Mouse (Mus musculus) hindbrain, embryonic 16.5 days (tissue): Measurements from ENCODE around the gene Lipc. TPM values are rescaled to one million over a fixed set of nuclear protein-coding genes. Genes with fewer than 3 reads are reported as not detected.

Experiments used
- ATAC-seq: fragments of 200-750 bp; cut with Nextera tagmentation; 2 replicates; pipeline ENCODE4 v1.8.0; 2017; ENCODE audit warnings: moderate TSS enrichment, moderate library complexity
- H3K27ac ChIP-seq: fragments of 300-500 bp; sonication (generic); 2 replicates; pipeline ENCODE4 v1.5.1; 2014; ENCODE audit warnings: low read depth, mild to moderate bottlenecking, control low read depth, low read length, moderate library complexity
- H3K27me3 ChIP-seq: fragments of 300-500 bp; sonication (generic); replicated peaks from 2 replicates; pipeline ENCODE4 v1.6.1; 2014; ENCODE audit warnings: low read length; ENCODE audit not compliant: control insufficient read depth, insufficient read depth
- H3K36me3 ChIP-seq: fragments of 300-500 bp; sonication (generic); 2 replicates; pipeline ENCODE4 v1.6.1; 2014; ENCODE audit warnings: mild to moderate bottlenecking, low read length, moderate library complexity, mixed read lengths; ENCODE audit not compliant: control insufficient read depth, insufficient read depth
- H3K4me1 ChIP-seq: fragments of 300-500 bp; sonication (generic); 2 replicates; pipeline ENCODE4 v1.6.1; 2014; ENCODE audit warnings: low read depth, low read length; ENCODE audit not compliant: control insufficient read depth, insufficient read depth
- H3K4me2 ChIP-seq: fragments of 300-500 bp; sonication (generic); 2 replicates; pipeline ENCODE4 v1.6.1; 2014; ENCODE audit warnings: mild to moderate bottlenecking, low read length, control low read depth, moderate library complexity
- H3K4me3 ChIP-seq: fragments of 300-500 bp; sonication (generic); 2 replicates; pipeline ENCODE4 v1.5.1; 2014; ENCODE audit warnings: mild to moderate bottlenecking, low read length, control low read depth, moderate library complexity
- H3K9ac ChIP-seq: fragments of 300-500 bp; sonication (generic); 2 replicates; pipeline ENCODE4 v1.6.1; 2014; ENCODE audit warnings: low read depth, mild to moderate bottlenecking, control low read depth, low read length, moderate library complexity
- H3K9me3 ChIP-seq: fragments of 300-500 bp; sonication (generic); 2 replicates; pipeline ENCODE4 v1.6.1; 2014; ENCODE audit warnings: mild to moderate bottlenecking, low read length, moderate library complexity; ENCODE audit not compliant: control insufficient read depth
- WGBS: fragments of 180-500 bp; shearing (Covaris S2); extraction: QIAGEN DNeasy Blood & Tissue Kit; methylation state at CpG from one replicate; pipeline ENCODE4 v1.1.7; 2014; 5-methylcytosine and 5-hydroxymethylcytosine counted together
- polyA plus RNA-seq: library from polyadenylated mRNA; unstranded; fragments of >200 nt; fragmentation: Nextera tagmentation; extraction: Ambion mirVana; gene quantifications from 2 replicates; pipeline ENCODE4 v1.2.1, GENCODE M21; 2015

Lipc gene
- polyA plus RNA-seq, 1 experiment from 2014 or later = 0.26 TPM

- Histone ChIP-seq H3K27me3 (no peaks in the 10 kb centered on the region), H3K4me2 (no peak overlapping the region), H3K36me3 (no peaks in the 10 kb centered on the region), H3K9ac (no peak overlapping the region), H3K4me1 (peaks cover 2% of the 10 kb centered on the region), H3K27ac (peak overlapping the region; percentile 57; the same call in 1 of the 2 replicates), H3K9me3 (no peaks in the 10 kb centered on the region), H3K4me3 (no peak overlapping the region)
- WGBS = 87% methylated on average over 2 of the region's 2 CpGs
- ATAC-seq = no peak
Observed at GRCm38 (mm10) chr9:70962781-70963455, 10.9 kb upstream of the Lipc start.

DNA sequence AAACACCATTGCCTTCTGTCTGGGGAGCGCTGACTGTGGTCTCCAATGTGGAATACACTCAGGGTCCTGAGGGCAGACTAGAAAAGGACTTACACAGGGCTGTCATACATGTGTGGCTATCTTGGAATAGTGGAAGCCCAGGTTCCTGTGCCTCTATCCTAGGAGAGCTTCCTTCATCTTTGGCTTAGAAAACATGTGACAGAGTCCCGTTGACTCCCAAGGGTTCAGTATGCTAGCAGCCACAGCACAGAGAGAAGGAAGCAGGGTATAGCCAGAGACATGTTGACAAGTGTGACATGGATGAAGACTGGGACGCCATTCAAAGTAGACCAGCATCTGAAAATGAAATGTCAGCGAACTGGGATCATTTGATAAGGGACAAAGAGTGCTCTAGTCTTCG lies 8.3 kb upstream of the Lipc start:
- Histone ChIP-seq H3K4me3 (no peak overlapping the region), H3K36me3 (no peaks in the 10 kb centered on the region), H3K9me3 (no peaks in the 10 kb centered on the region), H3K9ac (no peak overlapping the region), H3K27ac (no peak overlapping the region), H3K4me1 (peaks cover 2% of the 10 kb centered on the region), H3K27me3 (no peaks in the 10 kb centered on the region), H3K4me2 (no peak overlapping the region)
- ATAC-seq = peak; percentile 17; the same call in 1 of the 2 replicates
- 88% methylated on average over 5 of the region's 5 CpGs for WGBS

DNA sequence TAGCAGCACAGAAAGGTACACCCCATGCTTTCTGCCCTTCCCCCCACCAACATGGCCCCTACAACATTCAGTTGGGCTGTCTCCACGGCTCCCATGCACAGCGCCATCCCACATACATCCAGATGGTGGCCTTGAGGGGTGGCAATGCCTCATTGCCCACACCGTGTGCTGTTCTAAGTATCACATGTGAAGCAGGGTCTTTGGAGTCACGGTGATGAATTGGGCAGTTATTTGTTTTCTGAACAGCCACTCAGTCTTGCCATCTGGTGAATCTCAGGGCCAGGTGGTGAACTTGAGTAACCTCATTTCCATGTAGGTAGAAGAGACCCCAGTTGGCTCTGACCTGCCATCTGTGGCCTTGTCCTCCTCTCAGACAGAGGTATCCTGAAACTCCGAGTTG lies 7.8 kb upstream of the Lipc start:
- Histone ChIP-seq H3K4me1 (peaks cover 2% of the 10 kb centered on the region), H3K4me2 (no peak overlapping the region), H3K9me3 (no peaks in the 10 kb centered on the region), H3K36me3 (no peaks in the 10 kb centered on the region), H3K27ac (no peak overlapping the region), H3K27me3 (no peaks in the 10 kb centered on the region), H3K4me3 (no peak overlapping the region), H3K9ac (no peak overlapping the region)
- WGBS = 65% methylated on average over 5 of the region's 5 CpGs
- peak; percentile 80 for ATAC-seq

- ATAC-seq = no peak
- Histone ChIP-seq H3K27me3 (no peaks in the 10 kb centered on the region), H3K27ac (no peak overlapping the region), H3K9ac (no peak overlapping the region), H3K4me1 (peaks cover 2% of the 10 kb centered on the region), H3K4me2 (no peak overlapping the region), H3K9me3 (no peaks in the 10 kb centered on the region), H3K36me3 (no peaks in the 10 kb centered on the region), H3K4me3 (no peak overlapping the region)
- 94% methylated on average over 3 of the region's 3 CpGs for WGBS
Observed at GRCm38 (mm10) chr9:70959447-70959846, 7.4 kb upstream of the Lipc start.

- WGBS = 75% methylated on average over 5 of the region's 5 CpGs
- Histone ChIP-seq H3K9me3 (no peaks in the 10 kb centered on the region), H3K4me2 (no peak overlapping the region), H3K27me3 (no peaks in the 10 kb centered on the region), H3K9ac (no peak overlapping the region), H3K36me3 (no peaks in the 10 kb centered on the region), H3K4me1 (no peaks in the 10 kb centered on the region; the same call in 1 of the 2 replicates), H3K4me3 (no peak overlapping the region), H3K27ac (no peak overlapping the region)
- no peak; the same call in 1 of the 2 replicates for ATAC-seq
Observed at GRCm38 (mm10) chr9:70958381-70958780, 6.4 kb upstream of the Lipc start.

DNA sequence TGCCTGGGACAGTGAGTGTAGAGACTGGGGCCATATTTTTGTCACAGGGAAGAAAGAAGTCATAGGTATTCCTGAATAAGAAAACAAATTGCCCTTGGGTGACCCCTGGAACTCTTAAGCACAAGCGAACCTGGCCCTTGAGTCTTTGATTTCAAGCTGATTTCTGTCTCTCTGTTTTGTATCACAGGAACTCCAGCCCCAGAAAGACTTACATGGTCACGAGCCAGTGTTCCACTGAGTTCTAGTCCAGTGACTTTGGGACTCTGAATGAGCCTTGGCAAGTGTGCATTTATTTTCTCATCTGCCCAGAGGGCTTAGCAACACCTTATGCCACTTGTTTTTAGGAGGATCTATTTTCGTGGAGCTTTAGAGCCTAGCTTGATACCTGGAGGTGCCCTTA lies 5.7 kb upstream of the Lipc start:
- WGBS = 80% methylated on average over 3 of the region's 3 CpGs
- no peak for ATAC-seq

DNA sequence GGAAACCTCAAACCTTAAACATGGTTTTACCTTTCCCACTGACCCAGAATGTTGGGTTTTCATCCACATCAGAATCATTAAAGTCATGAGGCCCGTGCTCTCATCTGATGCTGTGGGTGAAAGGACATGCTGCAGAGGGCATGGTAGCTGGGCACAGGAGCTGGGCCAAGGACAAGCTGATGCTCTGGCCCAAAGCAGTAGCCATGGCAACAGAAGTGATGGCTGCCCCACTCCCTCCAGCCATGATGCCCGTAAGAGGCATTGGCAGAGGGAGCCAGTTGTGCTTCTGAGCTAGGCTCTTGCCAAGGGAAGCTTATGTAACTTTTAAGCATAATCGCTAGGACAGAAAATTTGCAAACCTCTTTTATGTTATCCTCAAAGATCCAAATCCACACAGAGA lies 2.2 kb upstream of the Lipc start:
- Histone ChIP-seq H3K4me1 (no peaks in the 10 kb centered on the region), H3K4me3 (no peak overlapping the region), H3K27ac (no peak overlapping the region), H3K4me2 (no peak overlapping the region), H3K9ac (no peak overlapping the region), H3K36me3 (no peaks in the 10 kb centered on the region), H3K9me3 (no peaks in the 10 kb centered on the region), H3K27me3 (no peaks in the 10 kb centered on the region)
- WGBS = 76% methylated on average over 3 of the region's 3 CpGs
- no peak for ATAC-seq

More for the DNA sequence above, 5.7 kb upstream of the Lipc start:
- Histone ChIP-seq H3K9ac (no peak overlapping the region), H3K9me3 (no peaks in the 10 kb centered on the region), H3K4me3 (no peak overlapping the region), H3K27ac (no peak overlapping the region), H3K27me3 (no peaks in the 10 kb centered on the region), H3K4me2 (no peak overlapping the region), H3K4me1 (no peaks in the 10 kb centered on the region), H3K36me3 (no peaks in the 10 kb centered on the region)

DNA sequence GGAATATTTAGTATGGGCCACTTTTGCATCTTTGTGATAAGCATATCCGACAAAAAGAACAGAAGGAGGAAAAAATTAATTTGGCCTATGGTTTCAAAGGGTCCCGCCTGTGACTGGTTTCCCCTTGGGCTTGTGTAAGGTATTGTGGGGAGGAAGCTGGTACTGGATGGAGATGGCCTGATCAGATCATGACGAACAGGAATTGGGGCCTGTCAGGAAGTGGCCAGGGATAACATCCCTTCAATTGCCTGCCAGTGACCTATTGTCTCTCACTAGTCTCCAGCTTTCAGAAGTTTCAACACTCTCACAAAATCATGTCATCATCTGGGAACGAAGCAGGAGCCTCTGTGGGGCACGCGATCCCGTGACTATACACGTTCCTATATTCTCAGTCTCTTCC lies 2.7 kb downstream of the Lipc start:
- 82% methylated on average over 8 of the region's 8 CpGs for WGBS
- Histone ChIP-seq H3K4me1 (no peaks in the 10 kb centered on the region), H3K4me3 (no peak overlapping the region), H3K9me3 (no peaks in the 10 kb centered on the region), H3K27me3 (no peaks in the 10 kb centered on the region), H3K4me2 (no peak overlapping the region), H3K36me3 (no peaks in the 10 kb centered on the region), H3K9ac (no peak overlapping the region), H3K27ac (no peak overlapping the region)
- no peak for ATAC-seq

- Histone ChIP-seq H3K4me2 (no peak overlapping the region), H3K27ac (no peak overlapping the region), H3K4me3 (no peak overlapping the region), H3K9ac (no peak overlapping the region), H3K36me3 (no peaks in the 10 kb centered on the region), H3K27me3 (no peaks in the 10 kb centered on the region), H3K4me1 (no peaks in the 10 kb centered on the region), H3K9me3 (no peaks in the 10 kb centered on the region)
- no peak for ATAC-seq
- WGBS = 89% methylated on average over 5 of the region's 5 CpGs
Observed at GRCm38 (mm10) chr9:70947312-70947711, 4.7 kb downstream of the Lipc start.
